Mouse (Mus musculus) heart, embryonic 14.5 days (tissue): ENCODE results near the gene Rptor. TPM values are rescaled to one million over a fixed set of nuclear protein-coding genes. Genes with fewer than 3 reads are reported as not detected.

Experiments
- ATAC-seq: fragments of 200-750 bp; cut with Nextera tagmentation; 2 replicates; pipeline ENCODE4 v1.8.0; 2017; ENCODE audit warnings: low read depth, moderate TSS enrichment; ENCODE audit not compliant: insufficient number of reproducible peaks, insufficient read depth, low FRiP score
- H3K27ac ChIP-seq, 2 experiments: fragments of 200-500 bp in 1 of 2; fragments of 300-500 bp in 1 of 2; sonication (generic) in 1 of 2; replicated peaks in 1 of 2; 2 replicates each; pipeline ENCODE4 v1.5.1; 2012 to 2014; ENCODE audit warnings: low read depth in 2 of 2, low read length in 2 of 2, control low read depth in 1 of 2, mild to moderate bottlenecking in 1 of 2, mixed read lengths in 1 of 2; ENCODE audit not compliant: control insufficient read depth in 1 of 2, insufficient read depth in 1 of 2
- H3K27me3 ChIP-seq: fragments of 300-500 bp; sonication (generic); 2 replicates; pipeline ENCODE4 v1.6.1; 2014; ENCODE audit warnings: mild to moderate bottlenecking, low read length, control low read depth; ENCODE audit not compliant: control insufficient read depth, insufficient read depth
- H3K36me3 ChIP-seq: fragments of 300-500 bp; sonication (generic); 2 replicates; pipeline ENCODE4 v1.6.1; 2014; ENCODE audit warnings: mild to moderate bottlenecking, control low read depth, low read length, mixed read lengths; ENCODE audit not compliant: control insufficient read depth, insufficient read depth
- H3K4me1 ChIP-seq, 2 experiments: fragments of 200-500 bp in 1 of 2; fragments of 300-500 bp in 1 of 2; sonication (generic) in 1 of 2; 2 replicates each; pipeline ENCODE4 v1.6.1; 2012 to 2014; ENCODE audit warnings: low read length in 2 of 2, control low read depth in 1 of 2, mixed read lengths in 1 of 2; ENCODE audit not compliant: control insufficient read depth in 2 of 2, insufficient read depth in 2 of 2
- H3K4me2 ChIP-seq: fragments of 300-500 bp; sonication (generic); 2 replicates; pipeline ENCODE4 v1.6.1; 2014; ENCODE audit warnings: mild to moderate bottlenecking, low read length
- H3K4me3 ChIP-seq, 2 experiments: fragments of 200-500 bp in 1 of 2; fragments of 300-500 bp in 1 of 2; sonication (generic) in 1 of 2; 2 replicates each; pipeline ENCODE4 v1.5.1; 2012 to 2014; ENCODE audit warnings: low read length in 2 of 2, mild to moderate bottlenecking in 2 of 2, control low read depth in 1 of 2, low read depth in 1 of 2, moderate library complexity in 1 of 2; ENCODE audit not compliant: control insufficient read depth in 1 of 2, insufficient read depth in 1 of 2
- H3K9ac ChIP-seq: fragments of 300-500 bp; sonication (generic); 2 replicates; pipeline ENCODE4 v1.6.1; 2014; ENCODE audit warnings: mild to moderate bottlenecking, low read length
- H3K9me3 ChIP-seq: fragments of 300-500 bp; sonication (generic); 2 replicates; pipeline ENCODE4 v1.6.1; 2016; ENCODE audit warnings: low read length, control low read depth; ENCODE audit not compliant: control insufficient read depth
- WGBS: fragments of 180-500 bp; shearing (Covaris S2); extraction: QIAGEN DNeasy Blood & Tissue Kit; methylation state at CpG from one replicate; pipeline ENCODE4 v1.1.7; 2014; 5-methylcytosine and 5-hydroxymethylcytosine counted together
- polyA plus RNA-seq: library from polyadenylated mRNA; unstranded; fragments of >200 nt; fragmentation: Nextera tagmentation; extraction: Ambion mirVana; gene quantifications from 2 replicates; pipeline ENCODE4 v1.2.1, GENCODE M21; 2014

Rptor gene
- polyA plus RNA-seq, 1 experiment from 2014 or later = 11.2 TPM

- Histone ChIP-seq H3K9me3 (no peaks in the 10 kb centered on the region), H3K27me3 (no peaks in the 10 kb centered on the region), H3K4me2 (no peak overlapping the region), H3K9ac (no peak overlapping the region), H3K36me3 (no peaks in the 10 kb centered on the region), H3K4me1 (peaks cover 29 to 40% of the 10 kb centered on the region in 2 experiments), H3K27ac (no peak overlapping the region), H3K4me3 (no peak overlapping the region)
- 68% methylated on average over 2 of the region's 2 CpGs for WGBS
- ATAC-seq = no peak
These were observed 345.2 kb downstream of the Rptor start for GRCm38 (mm10) chr11:119947897-119948296.

GRCm38 (mm10) chr11:119948305-119948704 lies 345.6 kb downstream of the Rptor start:
- 55% methylated on average over 4 of the region's 4 CpGs for WGBS
- H3K36me3 ChIP-seq = no peaks in the 10 kb centered on the region
- no peak overlapping the region for H3K4me2 ChIP-seq
- H3K4me1 ChIP-seq = peaks cover 30 to 44% of the 10 kb centered on the region in 2 experiments
- H3K27ac ChIP-seq = peak overlapping the region in 1 of 2 experiments; percentile 48; a peak in 2 of 4 replicates
- H3K9me3 ChIP-seq = no peaks in the 10 kb centered on the region
- no peaks in the 10 kb centered on the region for H3K27me3 ChIP-seq
- no peak overlapping the region for H3K9ac ChIP-seq
- H3K4me3 ChIP-seq = no peak overlapping the region
- no peak for ATAC-seq

- Histone ChIP-seq H3K9ac (0 out of 2 replicates have a peak overlapping the region, but pooled peaks have one; percentile 26), H3K27ac (peak overlapping the region in 1 of 2 experiments; percentile 48; a peak in 2 of 4 replicates)
- 48% methylated on average over 2 of the region's 2 CpGs for WGBS
These were observed 346.1 kb downstream of the Rptor start for GRCm38 (mm10) chr11:119948803-119949202.

More at GRCm38 (mm10) chr11:119948803-119949202, 346.1 kb downstream of the Rptor start:
- H3K4me3 ChIP-seq = no peak overlapping the region
- H3K27me3 ChIP-seq = no peaks in the 10 kb centered on the region
- H3K4me2 ChIP-seq = no peak overlapping the region
- ATAC-seq = no peak
- H3K9me3 ChIP-seq = no peaks in the 10 kb centered on the region
- H3K4me1 ChIP-seq = peaks cover 32 to 49% of the 10 kb centered on the region in 2 experiments
- no peaks in the 10 kb centered on the region for H3K36me3 ChIP-seq

Other genes starting within 250 kb of the Rptor start
- 6.9 and 7.4 TPM in 2 replicates for gene Sgsh, start 247.4 kb upstream of the Rptor start, polyA plus RNA-seq
- 10.5 and 11.0 TPM in 2 replicates for gene Slc26a11, start 247.3 kb upstream of the Rptor start, polyA plus RNA-seq
- 12.0 and 12.4 TPM in 2 replicates for gene Rnf213, start 209.8 kb upstream of the Rptor start, polyA plus RNA-seq
- gene Endov, start 111.6 kb upstream of the Rptor start, polyA plus RNA-seq = 9.0 and 9.1 TPM in 2 replicates
- 0.81 and 0.89 TPM in 2 replicates for gene Nptx1, start 55.2 kb upstream of the Rptor start, polyA plus RNA-seq